Mouse (Mus musculus) midbrain, embryonic 12.5 days (tissue): ENCODE measurements around the gene Plcd3. TPM values are rescaled to one million over a fixed set of nuclear protein-coding genes. Genes with fewer than 3 reads are reported as not detected.

Experiments used
- ATAC-seq: fragments of 200-750 bp; cut with Nextera tagmentation; 2 replicates; pipeline ENCODE4 v1.8.0; 2017; ENCODE audit warnings: low read depth, moderate TSS enrichment, moderate library complexity; ENCODE audit not compliant: low FRiP score
- H3K27ac ChIP-seq: fragments of 300-500 bp; sonication (generic); replicated peaks from 2 replicates; pipeline ENCODE4 v1.5.1; 2016; ENCODE audit warnings: mild to moderate bottlenecking
- H3K27me3 ChIP-seq: fragments of 300-500 bp; sonication (generic); 2 replicates; pipeline ENCODE4 v1.6.1; 2016; ENCODE audit warnings: mild to moderate bottlenecking
- H3K36me3 ChIP-seq: fragments of 300-500 bp; sonication (generic); 2 replicates; pipeline ENCODE4 v1.6.1; 2016
- H3K4me1 ChIP-seq: fragments of 300-500 bp; sonication (generic); 2 replicates; pipeline ENCODE4 v1.6.1; 2016
- H3K4me2 ChIP-seq: fragments of 300-500 bp; sonication (generic); replicated peaks from 2 replicates; pipeline ENCODE4 v1.6.1; 2016; ENCODE audit warnings: mild to moderate bottlenecking, moderate library complexity
- H3K4me3 ChIP-seq: fragments of 300-500 bp; sonication (generic); 2 replicates; pipeline ENCODE4 v1.5.1; 2016; ENCODE audit warnings: mild to moderate bottlenecking
- H3K9ac ChIP-seq: fragments of 300-500 bp; sonication (generic); replicated peaks from 2 replicates; pipeline ENCODE4 v1.6.1; 2016; ENCODE audit warnings: mild to moderate bottlenecking, moderate library complexity
- H3K9me3 ChIP-seq: fragments of 300-500 bp; sonication (generic); 2 replicates; pipeline ENCODE4 v1.6.1; 2016; ENCODE audit warnings: mild to moderate bottlenecking
- WGBS: fragments of 180-500 bp; shearing (Covaris S2); methylation state at CpG from one replicate; pipeline ENCODE4 v1.1.7; 2016; 5-methylcytosine and 5-hydroxymethylcytosine counted together
- polyA plus RNA-seq: library from polyadenylated mRNA; unstranded; fragments of >200 nt; fragmentation: Nextera tagmentation; extraction: Ambion mirVana; gene quantifications from 2 replicates; pipeline ENCODE4 v1.2.1, GENCODE M21; 2016

The Plcd3 gene
- polyA plus RNA-seq, 1 experiment from 2014 or later = 1.1 TPM

GRCm38 (mm10) chr11:103023974-103024373, 77.5 kb downstream of the Plcd3 start:
- Histone ChIP-seq H3K36me3 (peaks cover 11% of the 10 kb centered on the region; the same call in 1 of the 2 replicates), H3K4me1 (peaks cover 12% of the 10 kb centered on the region), H3K27me3 (no peaks in the 10 kb centered on the region), H3K4me2 (no peak overlapping the region), H3K9me3 (no peaks in the 10 kb centered on the region), H3K4me3 (no peak overlapping the region), H3K9ac (no peak overlapping the region), H3K27ac (no peak overlapping the region)
- ATAC-seq = no peak
- 90% methylated on average over 3 of the region's 3 CpGs for WGBS

DNA sequence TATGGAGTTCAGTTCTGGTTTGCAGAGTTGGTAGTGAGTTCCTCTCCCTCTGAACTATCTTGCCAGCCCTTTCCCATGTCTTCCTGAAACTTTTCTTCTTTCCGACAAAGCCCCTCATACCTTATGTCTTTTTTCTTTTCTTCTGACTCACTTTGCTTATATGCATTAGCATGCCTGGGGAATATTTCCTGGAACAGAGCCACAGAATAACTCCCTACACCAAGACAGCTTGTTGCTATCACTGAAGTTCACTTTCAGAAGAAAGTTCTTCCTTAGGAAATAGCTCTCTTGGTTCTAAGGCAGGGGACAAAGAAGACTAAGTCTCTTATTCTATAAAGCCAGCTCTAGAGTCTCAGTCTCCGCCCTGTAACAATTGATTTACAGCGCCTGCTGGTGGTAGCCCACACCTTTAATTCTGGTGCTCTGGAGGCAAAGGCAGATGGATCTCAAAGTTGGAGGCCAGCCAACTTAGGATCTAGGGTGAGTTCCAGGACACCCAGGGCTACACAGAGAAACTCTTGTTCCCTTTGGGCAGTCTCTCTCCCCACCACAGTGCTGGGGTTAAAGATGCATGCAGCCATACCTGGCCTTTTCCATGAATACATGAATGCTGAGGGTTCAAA, 80.6 kb downstream of the Plcd3 start:
- H3K27me3 ChIP-seq = no peaks in the 10 kb centered on the region
- H3K4me3 ChIP-seq = no peak overlapping the region
- no peak overlapping the region for H3K4me2 ChIP-seq
- no peaks in the 10 kb centered on the region for H3K9me3 ChIP-seq
- H3K36me3 ChIP-seq = peaks cover 11% of the 10 kb centered on the region; the same call in 1 of the 2 replicates
- peaks cover 4% of the 10 kb centered on the region for H3K4me1 ChIP-seq
- no peak overlapping the region for H3K27ac ChIP-seq
- ATAC-seq = no peak
- H3K9ac ChIP-seq = no peak overlapping the region
- 76% methylated on average over 3 of the region's 3 CpGs for WGBS

Other genes starting within 250 kb of the Plcd3 start
- 238 and 242 TPM in 2 replicates for gene Eftud2, start 220.7 kb downstream of the Plcd3 start, polyA plus RNA-seq
- gene Ccdc103, start 220.5 kb downstream of the Plcd3 start, polyA plus RNA-seq = 1.8 and 2.3 TPM in 2 replicates
- not detected in 2 replicates for gene Fam187a, start 216.5 kb downstream of the Plcd3 start, polyA plus RNA-seq
- not detected in 2 replicates for gene Gfap, start 200.7 kb downstream of the Plcd3 start, polyA plus RNA-seq
- gene Kif18b, start 176.5 kb downstream of the Plcd3 start, polyA plus RNA-seq = 9.1 and 9.7 TPM in 2 replicates
- 12.7 and 15.3 TPM in 2 replicates for gene C1ql1, start 155.0 kb downstream of the Plcd3 start, polyA plus RNA-seq
- gene Nmt1, start 73.5 kb downstream of the Plcd3 start, polyA plus RNA-seq = 41.3 and 44.8 TPM in 2 replicates
- 163 and 174 TPM in 2 replicates for gene Dcakd, start 73.3 kb downstream of the Plcd3 start, polyA plus RNA-seq
- 7.5 and 8.4 TPM in 2 replicates for gene Acbd4, start within 50 bp of the Plcd3 start, polyA plus RNA-seq
- 2.6 and 3.1 TPM in 2 replicates for gene Hexim1, start 14.6 kb upstream of the Plcd3 start, polyA plus RNA-seq
- gene Hexim2, start 30.8 kb upstream of the Plcd3 start, polyA plus RNA-seq = 9.7 and 10.5 TPM in 2 replicates
- 1.3 and 1.8 TPM in 2 replicates for gene Fmnl1, start 69.4 kb upstream of the Plcd3 start, polyA plus RNA-seq
- gene 1700023F06Rik, start 106.9 kb upstream of the Plcd3 start, polyA plus RNA-seq = not detected in 2 replicates
- 0.21 TPM in 1 of 2 replicates, not detected in the other for gene Spata32, start 116.8 kb upstream of the Plcd3 start, polyA plus RNA-seq
- gene Map3k14, start 165.8 kb upstream of the Plcd3 start, polyA plus RNA-seq = 6.0 and 7.8 TPM in 2 replicates